Mouse (Mus musculus) CH12.LX (cell line): Measurements from ENCODE around the gene Mrps18c.

Source experiments
- CTCF ChIP-seq, 2 experiments: IDR thresholded peaks in 1 of 2; conservative IDR thresholded peaks in 1 of 2; 2 replicates each; pipeline ENCODE4 v1.5.1; 2011 to 2012; ENCODE audit warnings: low read depth in 2 of 2, low read length in 2 of 2, improper control_type of control experiment in 1 of 2, inconsistent platforms in 1 of 2, mild to moderate bottlenecking in 1 of 2, moderate library complexity in 1 of 2
- EP300 ChIP-seq: IDR thresholded peaks from 2 replicates; pipeline ENCODE4 v1.6.1; 2011; ENCODE audit warnings: low read length, improper control_type of control experiment
- GABPA ChIP-seq: IDR thresholded peaks from 2 replicates; pipeline ENCODE4 v1.6.1; 2012; ENCODE audit warnings: low read depth, low read length, improper control_type of control experiment, inconsistent platforms; ENCODE audit not compliant: insufficient replicate concordance
- HCFC1 ChIP-seq: IDR thresholded peaks from 2 replicates; pipeline ENCODE4 v1.6.1; 2012; ENCODE audit warnings: low read depth, mild to moderate bottlenecking, inconsistent platforms, low read length, improper control_type of control experiment
- MAFK ChIP-seq: IDR thresholded peaks from 2 replicates; pipeline ENCODE4 v1.6.1; 2011; ENCODE audit warnings: low read length, improper control_type of control experiment; ENCODE audit not compliant: insufficient replicate concordance
- NELFE ChIP-seq: IDR thresholded peaks from 2 replicates; pipeline ENCODE4 v1.6.1; 2011; ENCODE audit warnings: low read depth, low read length, improper control_type of control experiment
- PAX5 ChIP-seq: IDR thresholded peaks from 2 replicates; pipeline ENCODE4 v1.6.1; 2012; ENCODE audit warnings: low read length, inconsistent platforms, mixed read lengths
- POLR2A ChIP-seq: IDR thresholded peaks from 2 replicates; pipeline ENCODE4 v1.6.1; 2011; ENCODE audit warnings: low read depth, mild to moderate bottlenecking, improper control_type of control experiment, low read length
- RCOR1 ChIP-seq: conservative IDR thresholded peaks from 2 replicates; pipeline ENCODE4 v1.6.1; 2012; ENCODE audit warnings: low read depth, mild to moderate bottlenecking, inconsistent platforms, low read length, improper control_type of control experiment
- TCF12 ChIP-seq: IDR thresholded peaks from 2 replicates; pipeline ENCODE4 v1.6.1; 2014; ENCODE audit warnings: low read depth, mild to moderate bottlenecking, inconsistent platforms, low read length, improper control_type of control experiment
- USF1 ChIP-seq: IDR thresholded peaks from 2 replicates; pipeline ENCODE4 v1.6.1; 2014; ENCODE audit warnings: low read depth, mild to moderate bottlenecking, inconsistent platforms, low read length, improper control_type of control experiment
- USF2 ChIP-seq: conservative IDR thresholded peaks from 2 replicates; pipeline ENCODE4 v1.6.1; 2011; ENCODE audit warnings: low read depth, low read length, improper control_type of control experiment
- ZC3H11A ChIP-seq: IDR thresholded peaks from 2 replicates; pipeline ENCODE4 v1.6.1; 2012; ENCODE audit warnings: low read depth, mild to moderate bottlenecking, inconsistent platforms, low read length, improper control_type of control experiment
- ZNF384 ChIP-seq: IDR thresholded peaks from 2 replicates; pipeline ENCODE4 v1.6.1; 2012; ENCODE audit warnings: low read depth, low read length, improper control_type of control experiment, inconsistent platforms

DNA sequence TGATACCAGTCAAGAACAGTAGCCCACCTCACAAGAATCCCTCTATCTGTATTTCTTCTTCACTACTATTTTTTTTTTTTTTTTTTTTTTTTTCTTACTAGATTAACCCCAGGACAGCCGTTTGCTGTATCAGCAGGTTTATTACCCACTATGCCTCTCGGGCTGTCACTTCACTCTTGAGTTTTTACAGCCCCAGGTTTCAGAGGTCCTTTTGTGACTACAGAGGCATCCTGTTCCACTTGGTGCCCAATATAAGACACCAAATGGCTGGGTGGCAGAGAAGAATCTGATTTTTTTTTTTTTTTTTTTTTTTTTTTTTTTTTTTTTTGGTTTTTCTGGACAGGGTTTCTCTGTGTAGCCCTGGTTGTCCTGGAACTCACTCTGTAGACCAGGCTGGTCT, 48.7 kb downstream of the Mrps18c start:
- TF ChIP-seq MAFK (0 out of 2 replicates have a peak, but pooled peaks have one; percentile 42), ZNF384 (peak; percentile 72), POLR2A (no peak), USF2 (no peak), CTCF (conservative IDR thresholded peaks at IDR 0.05 in 1 of 2, IDR thresholded peaks at IDR 0.05 in 1 of 2; ENCODE audit: low read depth in 2 of 2, low read length in 2 of 2) (no peak), RCOR1 (no peak), NELFE (no peak), GABPA (no peak), EP300 (no peak), USF1 (no peak), ZC3H11A (no peak), PAX5 (no peak), HCFC1 (no peak), TCF12 (no peak)
